Mouse (Mus musculus): Measurements from ENCODE around the gene Hoxd10. TPM values are rescaled to one million over a fixed set of nuclear protein-coding genes. Genes with fewer than 3 reads are reported as not detected.

The Hoxd10 gene
- polyA plus RNA-seq, 1 experiment from 2014 or later: 51.1 TPM

GRCm38 (mm10) chr2:74669650-74670235, 22.0 kb upstream of the Hoxd10 start:
- H3K4me1 ChIP-seq: peaks cover 66% of the 10 kb centered on the region
- H3K4me3 ChIP-seq: peak overlapping the region; percentile 80
- peak overlapping the region; percentile 64 for H3K27ac ChIP-seq
- under 1% methylated on average over 14 of the region's 14 CpGs for WGBS
- no peaks in the 10 kb centered on the region for H3K9me3 ChIP-seq (replicated peaks)
- peaks cover 100% of the 10 kb centered on the region for H3K27me3 ChIP-seq (ENCODE audit: low read depth, poor library complexity, severe bottlenecking)
- DNase-seq (ENCODE audit: low spot score): peak; percentile 55
- H3K36me3 ChIP-seq: no peaks in the 10 kb centered on the region

- DNase-seq (ENCODE audit: low spot score): peak; percentile 30
- Histone ChIP-seq H3K4me1 (peaks cover 75% of the 10 kb centered on the region), H3K27ac (0 out of 2 replicates have a peak overlapping the region, but pooled peaks have one; percentile 64), H3K4me3 (peak overlapping the region; percentile 80), H3K27me3 (ENCODE audit: low read depth, poor library complexity, severe bottlenecking) (peaks cover 100% of the 10 kb centered on the region), H3K36me3 (no peaks in the 10 kb centered on the region), H3K9me3 (replicated peaks) (no peaks in the 10 kb centered on the region)
- 3% methylated on average over 3 of the region's 3 CpGs for WGBS
Observed at GRCm38 (mm10) chr2:74670632-74671188, 21.0 kb upstream of the Hoxd10 start.

- 3% methylated on average over 5 of the region's 5 CpGs for WGBS
- Histone ChIP-seq H3K27me3 (ENCODE audit: low read depth, poor library complexity, severe bottlenecking) (peaks cover 100% of the 10 kb centered on the region), H3K27ac (peak overlapping the region; percentile 90), H3K36me3 (no peaks in the 10 kb centered on the region), H3K4me1 (peaks cover 87% of the 10 kb centered on the region), H3K9me3 (replicated peaks) (no peaks in the 10 kb centered on the region), H3K4me3 (peak overlapping the region; percentile 80)
- DNase-seq (ENCODE audit: low spot score): no peak
Observed at GRCm38 (mm10) chr2:74671847-74672246, 19.9 kb upstream of the Hoxd10 start.

GRCm38 (mm10) chr2:74672481-74673362, 19.0 kb upstream of the Hoxd10 start:
- peak overlapping the region; percentile 90 for H3K27ac ChIP-seq
- under 1% methylated on average over 40 of the region's 40 CpGs for WGBS
- peak; percentile 95 for DNase-seq (ENCODE audit: low spot score)

GRCm38 (mm10) chr2:74673835-74674425, 17.8 kb upstream of the Hoxd10 start:
- peaks cover 100% of the 10 kb centered on the region for H3K27me3 ChIP-seq (ENCODE audit: low read depth, poor library complexity, severe bottlenecking)
- H3K4me1 ChIP-seq: peaks cover 88% of the 10 kb centered on the region
- WGBS: 1% methylated on average over 24 of the region's 24 CpGs
- DNase-seq (ENCODE audit: low spot score): peak; percentile 92
- H3K27ac ChIP-seq: peak overlapping the region; percentile 90
- no peaks in the 10 kb centered on the region for H3K36me3 ChIP-seq
- peak overlapping the region; percentile 80 for H3K4me3 ChIP-seq
- no peaks in the 10 kb centered on the region for H3K9me3 ChIP-seq (replicated peaks)

More at GRCm38 (mm10) chr2:74672481-74673362, 19.0 kb upstream of the Hoxd10 start:
- Histone ChIP-seq H3K36me3 (no peaks in the 10 kb centered on the region), H3K4me3 (peak overlapping the region; percentile 80), H3K4me1 (peaks cover 88% of the 10 kb centered on the region), H3K9me3 (replicated peaks) (no peaks in the 10 kb centered on the region), H3K27me3 (ENCODE audit: low read depth, poor library complexity, severe bottlenecking) (peaks cover 100% of the 10 kb centered on the region)

- Histone ChIP-seq H3K27ac (peak within 1 kb of the TSS; percentile 90), H3K9me3 (replicated peaks) (no peaks in the 10 kb centered on the region), H3K4me3 (peak within 1 kb of the TSS; percentile 80), H3K36me3 (no peaks in the 10 kb centered on the region), H3K4me1 (peaks cover 90% of the 10 kb centered on the region), H3K27me3 (ENCODE audit: low read depth, poor library complexity, severe bottlenecking) (peaks cover 100% of the 10 kb centered on the region)
- 1% methylated on average over 47 of the region's 47 CpGs for WGBS
- peak; percentile 77 for DNase-seq (ENCODE audit: low spot score)
Observed at GRCm38 (mm10) chr2:74674881-74675665, 16.7 kb upstream of the Hoxd10 start, which contains the start of gene Hoxd12. Gene Hoxd12, plus strand, starts transcription at chr2:74675013.

- Histone ChIP-seq H3K27ac (peak overlapping the region; percentile 90), H3K4me1 (peaks cover 95% of the 10 kb centered on the region), H3K27me3 (ENCODE audit: low read depth, poor library complexity, severe bottlenecking) (peaks cover 100% of the 10 kb centered on the region), H3K36me3 (no peaks in the 10 kb centered on the region), H3K9me3 (replicated peaks) (no peaks in the 10 kb centered on the region), H3K4me3 (peak overlapping the region; percentile 80)
- DNase-seq (ENCODE audit: low spot score): peak; percentile 63
- 4% methylated on average over 24 of the region's 24 CpGs for WGBS
Observed at GRCm38 (mm10) chr2:74675666-74676282, 15.9 kb upstream of the Hoxd10 start.

GRCm38 (mm10) chr2:74676376-74677052, 15.2 kb upstream of the Hoxd10 start:
- Histone ChIP-seq H3K4me1 (peaks cover 99% of the 10 kb centered on the region), H3K9me3 (replicated peaks) (no peaks in the 10 kb centered on the region), H3K27me3 (ENCODE audit: low read depth, poor library complexity, severe bottlenecking) (peaks cover 100% of the 10 kb centered on the region), H3K4me3 (peak overlapping the region; percentile 80), H3K27ac (peak overlapping the region; percentile 90), H3K36me3 (no peaks in the 10 kb centered on the region)
- WGBS: 5% methylated on average over 9 of the region's 9 CpGs
- DNase-seq (ENCODE audit: low spot score): peak; percentile 58

GRCm38 (mm10) chr2:74677106-74677505, 14.6 kb upstream of the Hoxd10 start:
- Histone ChIP-seq H3K4me3 (peak overlapping the region; percentile 80), H3K27ac (peak overlapping the region; percentile 90)

GRCm38 (mm10) chr2:74678891-74679595, 12.7 kb upstream of the Hoxd10 start, which contains the start of gene Hoxd11:
Gene Hoxd11, plus strand, starts transcription at chr2:74679557.
- Histone ChIP-seq H3K27ac (peak within 1 kb of the TSS; percentile 99), H3K4me1 (peaks cover 98% of the 10 kb centered on the region), H3K36me3 (peaks cover 4% of the 10 kb centered on the region; the same call in 1 of the 2 replicates), H3K4me3 (peak within 1 kb of the TSS; percentile 80), H3K9me3 (replicated peaks) (no peaks in the 10 kb centered on the region), H3K27me3 (ENCODE audit: low read depth, poor library complexity, severe bottlenecking) (peaks cover 99% of the 10 kb centered on the region)
- 2% methylated on average over 15 of the region's 15 CpGs for WGBS
- peak; percentile 62 for DNase-seq (ENCODE audit: low spot score)

More at GRCm38 (mm10) chr2:74677106-74677505, 14.6 kb upstream of the Hoxd10 start:
- Histone ChIP-seq H3K27me3 (ENCODE audit: low read depth, poor library complexity, severe bottlenecking) (peaks cover 100% of the 10 kb centered on the region), H3K9me3 (replicated peaks) (no peaks in the 10 kb centered on the region), H3K4me1 (peaks cover 99% of the 10 kb centered on the region), H3K36me3 (no peaks in the 10 kb centered on the region)
- 12% methylated on average over 2 of the region's 2 CpGs for WGBS
- peak; percentile 45 for DNase-seq (ENCODE audit: low spot score)

- Histone ChIP-seq H3K4me1 (peaks cover 93% of the 10 kb centered on the region), H3K4me3 (peak overlapping the region; percentile 80), H3K27me3 (ENCODE audit: low read depth, poor library complexity, severe bottlenecking) (peaks cover 98% of the 10 kb centered on the region), H3K9me3 (replicated peaks) (no peaks in the 10 kb centered on the region), H3K27ac (peak overlapping the region; percentile 99), H3K36me3 (peaks cover 8% of the 10 kb centered on the region; the same call in 1 of the 2 replicates)
- WGBS: under 1% methylated on average over 26 of the region's 26 CpGs
- DNase-seq (ENCODE audit: low spot score): peak; percentile 74
Observed at GRCm38 (mm10) chr2:74679596-74679971, 12.1 kb upstream of the Hoxd10 start.

Measured in limb, embryonic 10.5 days (tissue).